Mouse (Mus musculus) heart, adult 2 months (tissue): ENCODE data around the gene Irf2bp2.

Experiments
- CTCF ChIP-seq: fragments of 200-600 bp; IDR thresholded peaks from 2 replicates; pipeline ENCODE4 v1.8.1; 2022; ENCODE audit warnings: antibody characterized with exemption, mild to moderate bottlenecking, moderate library complexity
- EP300 ChIP-seq: fragments of 200-500 bp; IDR thresholded peaks from 2 replicates; pipeline ENCODE4 v1.6.1; 2011; ENCODE audit warnings: low read depth, low read length, control low read depth; ENCODE audit not compliant: insufficient read depth
- POLR2A ChIP-seq: fragments of 200-500 bp; IDR thresholded peaks from 2 replicates; pipeline ENCODE4 v1.6.1; 2011; ENCODE audit warnings: mild to moderate bottlenecking, low read depth, low read length, control low read depth; ENCODE audit not compliant: insufficient read depth

- TF ChIP-seq CTCF (no peak), POLR2A (no peak), EP300 (no peak)
Observed at GRCm38 (mm10) chr8:126614740-126615132, 20.9 kb upstream of the Irf2bp2 start.
